Mouse (Mus musculus): ENCODE measurements around the gene Stambpl1. TPM values are rescaled to one million over a fixed set of nuclear protein-coding genes. Genes with fewer than 3 reads are reported as not detected.

Gene Stambpl1
- polyA plus RNA-seq (2012; rRNA removed), result 4.2 and 5.0 TPM in 2 replicates

- no peak for DNase-seq (ENCODE audit: low read depth)
Measured at GRCm38 (mm10) chr19:34192008-34192963, at the start of gene Stambpl1. Gene Stambpl1, plus strand, starts transcription at chr19:34192229.

- no peak for DNase-seq (ENCODE audit: low read depth)
Measured at GRCm38 (mm10) chr19:34148421-34148820, 43.6 kb upstream of the Stambpl1 start.

DNA sequence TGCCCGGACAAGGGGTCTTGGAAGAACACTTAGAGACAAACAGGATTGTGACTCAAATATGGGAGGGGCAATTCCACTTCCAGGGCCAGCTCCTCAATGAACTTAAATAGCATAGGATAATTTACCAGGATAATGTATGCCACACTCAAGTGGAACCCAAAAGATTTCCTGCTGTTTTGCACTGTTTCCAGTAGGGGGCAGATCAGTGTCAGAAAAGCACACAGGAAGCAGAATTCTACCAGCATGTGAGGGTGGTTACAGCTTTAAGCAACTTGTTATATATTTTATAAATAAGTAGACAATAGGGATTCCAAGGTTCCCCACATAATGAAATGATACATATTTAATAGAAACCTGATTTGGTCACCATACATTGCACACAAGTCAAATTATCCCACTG, 40.1 kb upstream of the Stambpl1 start:
- no peak for DNase-seq (ENCODE audit: low read depth)

GRCm38 (mm10) chr19:34153263-34154144, 38.5 kb upstream of the Stambpl1 start:
- DNase-seq (ENCODE audit: low read depth), result no peak

- DNase-seq (ENCODE audit: low read depth), result no peak
Measured at GRCm38 (mm10) chr19:34162693-34163092, 29.3 kb upstream of the Stambpl1 start.

- DNase-seq (ENCODE audit: low read depth), result peak; percentile 98
Measured at GRCm38 (mm10) chr19:34165891-34166290, 26.1 kb upstream of the Stambpl1 start, which contains the start of gene Ankrd22. Gene Ankrd22, minus strand, starts transcription at chr19:34166053.

DNA sequence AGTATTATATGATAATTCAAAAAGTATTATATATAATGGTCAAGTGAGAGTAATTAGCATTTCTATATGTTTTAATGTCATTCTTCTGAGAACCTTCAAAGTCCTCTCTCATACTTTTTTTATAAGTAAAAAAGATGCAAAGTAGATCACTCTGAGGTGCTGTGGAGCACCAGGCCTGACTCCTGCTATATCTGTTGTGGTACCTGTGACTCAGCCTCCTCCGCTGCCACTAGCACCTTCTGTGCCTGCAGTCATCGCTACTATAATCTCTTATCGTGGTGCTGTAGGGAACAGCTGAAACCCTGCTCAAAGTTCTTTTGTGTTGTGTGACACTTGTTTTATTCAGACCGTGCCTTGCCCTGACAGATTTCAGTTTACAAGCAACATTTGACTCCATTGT, 25.6 kb upstream of the Stambpl1 start:
- no peak for DNase-seq (ENCODE audit: low read depth)

- no peak for DNase-seq (ENCODE audit: low read depth)
Measured at GRCm38 (mm10) chr19:34167896-34168661, 23.9 kb upstream of the Stambpl1 start.

GRCm38 (mm10) chr19:34169121-34169520, 22.9 kb upstream of the Stambpl1 start:
- DNase-seq (ENCODE audit: low read depth), result no peak

- DNase-seq (ENCODE audit: low read depth), result no peak
Measured at GRCm38 (mm10) chr19:34171167-34171566, 20.9 kb upstream of the Stambpl1 start.

GRCm38 (mm10) chr19:34174004-34174403, 18.0 kb upstream of the Stambpl1 start:
- no peak for DNase-seq (ENCODE audit: low read depth)

- DNase-seq (ENCODE audit: low read depth), result no peak
Measured at GRCm38 (mm10) chr19:34179136-34179535, 12.9 kb upstream of the Stambpl1 start.

- DNase-seq (ENCODE audit: low read depth), result no peak
Measured at GRCm38 (mm10) chr19:34180316-34180715, 11.7 kb upstream of the Stambpl1 start.

DNA sequence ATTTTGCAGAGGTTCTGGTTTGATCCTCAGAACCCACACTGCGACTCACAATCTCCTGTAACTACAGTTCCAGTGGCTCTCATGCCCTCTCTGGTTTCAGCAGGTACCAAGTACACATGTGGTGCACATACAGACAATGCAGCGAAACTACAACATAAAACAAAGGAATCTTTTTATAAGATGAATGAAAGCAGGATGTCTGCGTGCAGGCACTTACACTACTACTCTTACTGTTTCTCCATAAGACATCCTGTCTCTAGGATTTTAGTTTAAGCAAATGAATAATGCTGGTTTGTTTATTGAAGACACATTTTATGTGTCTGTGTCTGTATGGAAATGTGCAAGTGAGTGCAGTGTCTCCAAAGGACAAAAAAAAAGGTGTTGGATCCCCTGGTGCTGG, 10.8 kb upstream of the Stambpl1 start:
- DNase-seq (ENCODE audit: low read depth), result no peak

- no peak for DNase-seq (ENCODE audit: low read depth)
Measured at GRCm38 (mm10) chr19:34182490-34182889, 9.5 kb upstream of the Stambpl1 start.

GRCm38 (mm10) chr19:34186845-34187244, 5.2 kb upstream of the Stambpl1 start:
- DNase-seq (ENCODE audit: low read depth), result no peak

DNA sequence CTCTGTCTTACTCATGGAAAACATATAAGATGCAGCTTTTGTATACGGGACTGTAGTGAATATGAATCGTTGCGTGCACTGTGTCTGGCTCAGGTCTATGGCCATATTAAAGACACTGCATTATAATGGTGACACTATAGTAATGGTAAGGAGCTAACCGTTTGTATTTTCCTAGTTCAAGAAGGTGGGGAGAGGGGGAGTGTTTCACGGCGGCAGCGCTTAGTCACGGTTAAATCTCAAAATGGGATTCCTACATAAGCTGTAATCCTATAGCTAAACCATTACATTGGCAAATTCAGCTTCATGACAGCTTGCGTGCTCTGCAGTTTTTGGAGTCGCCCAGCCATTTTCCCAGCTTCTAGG, 403 bp upstream of the Stambpl1 start:
- no peak for DNase-seq (ENCODE audit: low read depth)

- DNase-seq (ENCODE audit: low read depth), result no peak
Measured at GRCm38 (mm10) chr19:34193149-34193548, 1.1 kb downstream of the Stambpl1 start.

DNA sequence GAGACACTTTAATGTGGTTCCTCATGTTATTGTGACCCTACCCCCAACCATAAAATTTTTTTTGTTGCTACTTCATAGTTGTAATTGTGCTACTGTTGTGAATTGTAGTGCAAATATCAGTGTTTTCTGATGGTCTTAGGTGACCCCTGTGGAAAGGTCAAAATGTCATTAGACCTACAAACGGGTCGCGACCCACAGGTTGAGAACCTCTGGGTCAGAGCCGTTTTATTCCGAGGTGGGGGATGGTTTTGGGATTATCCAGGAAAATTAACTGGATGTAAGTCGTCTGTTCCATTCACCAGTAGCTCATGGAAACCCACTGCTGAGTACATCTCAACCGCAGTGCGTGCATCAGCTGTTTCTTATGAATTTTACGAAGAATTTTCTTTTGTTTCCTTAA, 1.7 kb downstream of the Stambpl1 start:
- no peak for DNase-seq (ENCODE audit: low read depth)

DNA sequence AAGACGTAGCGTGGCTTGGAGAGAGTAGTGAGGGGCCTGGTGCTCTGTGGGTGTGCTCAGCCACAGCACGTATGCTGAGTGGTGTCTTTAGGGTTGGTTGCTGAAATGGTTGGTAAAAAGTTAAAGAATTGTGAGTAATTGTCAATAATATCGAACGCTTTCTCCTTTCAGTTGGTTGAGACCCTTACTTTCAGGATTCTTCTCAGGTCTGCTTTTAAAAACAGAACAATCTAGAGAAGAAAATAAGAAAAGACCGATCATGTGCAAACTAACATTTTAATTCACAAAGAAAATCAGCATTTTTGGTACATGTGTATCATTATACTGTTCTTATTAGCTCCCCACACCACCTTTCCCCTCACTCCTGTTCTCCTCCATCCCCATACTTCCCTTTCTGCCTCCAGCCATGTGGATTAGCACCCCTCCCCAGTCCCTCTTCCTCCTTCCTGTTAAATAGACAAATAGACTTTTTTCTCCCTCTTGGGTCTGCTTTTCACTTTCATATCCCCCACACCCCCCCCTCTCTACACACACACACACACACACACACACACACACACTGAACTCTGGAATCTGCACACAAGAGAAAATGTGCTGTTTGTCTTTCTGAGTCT, 2.2 kb downstream of the Stambpl1 start:
- no peak for DNase-seq (ENCODE audit: low read depth)

GRCm38 (mm10) chr19:34195031-34195430, 3.0 kb downstream of the Stambpl1 start:
- DNase-seq (ENCODE audit: low read depth), result no peak
